Mouse (Mus musculus) c-Kit-negative CD71-positive TER-119-positive erythroid progenitor cells, embryonic 14.5 days (primary cell): ENCODE data around the gene Stxbp6.
"Not testable (repeated sequence)": the region's sequence is repeated elsewhere in the genome, so short reads cannot be mapped to it uniquely, and the experiment has no call there.

Experiments used
- DNase-seq: peaks from one replicate; pipeline ENCODE4 v3.0.0-alpha.2; 2013; ENCODE audit warnings: low read depth, low spot score

Stxbp6 gene

DNA sequence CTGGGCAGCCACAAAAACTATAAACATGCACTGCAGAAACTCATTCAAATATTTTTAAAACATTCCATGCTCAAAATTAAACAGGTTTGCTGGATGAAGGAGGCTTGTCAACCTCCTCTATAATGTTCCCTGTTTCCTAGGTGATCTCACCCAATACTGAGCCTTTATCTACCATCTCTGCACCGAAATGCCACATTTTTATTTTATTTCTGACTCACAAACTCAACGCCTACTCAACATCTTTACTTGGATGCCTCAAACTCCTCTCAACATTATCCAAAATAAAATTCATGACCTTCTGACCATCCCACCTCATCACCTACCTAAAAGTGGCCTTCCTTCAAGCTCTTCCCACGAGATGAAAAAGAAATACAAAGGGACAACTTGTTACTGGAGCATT lies 18.1 kb downstream of the Stxbp6 start:
- DNase-seq = no peak

DNA sequence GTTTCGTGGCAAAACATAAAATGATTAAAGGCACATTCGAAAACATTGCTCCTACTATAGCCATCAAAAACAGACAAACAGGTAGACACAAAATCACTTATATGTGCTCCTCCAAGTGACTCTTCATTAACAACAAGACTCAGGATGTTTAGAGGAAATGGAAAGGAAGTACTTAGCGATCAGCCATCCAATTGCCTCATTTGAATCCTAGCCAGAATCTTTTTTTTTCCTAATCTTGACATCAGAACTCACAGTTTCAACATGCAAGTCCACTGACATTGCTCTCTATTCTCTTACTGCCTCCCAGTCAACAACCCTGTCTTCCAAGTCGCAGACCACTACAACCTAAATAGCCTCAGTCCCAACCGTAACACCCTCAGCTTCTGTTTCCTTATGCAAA lies 21.2 kb downstream of the Stxbp6 start:
- no peak for DNase-seq

DNA sequence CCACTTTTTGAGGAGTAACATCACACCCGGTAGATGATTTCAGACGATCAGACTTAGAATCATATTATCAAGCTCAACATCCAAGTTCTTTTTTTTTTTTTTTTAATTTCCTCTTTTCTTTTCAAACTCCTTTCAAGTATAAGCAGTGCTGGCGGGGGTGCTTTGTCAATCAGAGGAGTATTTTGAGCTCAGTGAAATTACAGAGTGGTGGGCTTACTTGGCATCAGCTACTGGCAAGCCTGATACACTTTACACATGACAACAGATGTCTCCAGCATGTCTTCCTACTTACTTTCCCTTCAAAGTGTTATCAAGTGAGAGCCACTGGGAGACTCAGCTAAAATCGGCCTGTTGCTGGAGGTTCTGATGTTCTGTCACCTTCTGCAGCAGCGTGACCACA lies 21.6 kb downstream of the Stxbp6 start:
- no peak for DNase-seq

DNA sequence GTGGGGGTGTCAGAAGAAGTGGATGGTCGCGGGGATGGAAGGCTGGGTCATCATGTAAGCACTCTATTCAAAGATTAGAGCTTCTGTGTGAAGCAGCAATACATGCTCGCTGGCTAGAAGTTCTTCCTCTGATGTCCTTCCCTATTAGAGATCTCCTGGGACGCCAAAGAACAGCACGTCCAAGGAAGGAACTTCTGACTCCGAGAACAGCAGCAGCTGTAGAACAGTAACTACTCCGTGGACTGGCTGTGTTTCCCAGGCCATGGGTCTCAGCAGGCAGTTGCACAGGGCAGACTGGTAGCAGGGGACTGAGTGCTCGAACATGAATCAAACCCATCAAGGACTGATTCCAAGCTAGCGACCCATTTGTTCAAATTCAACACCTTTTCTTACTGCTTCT lies 24.6 kb downstream of the Stxbp6 start:
- no peak for DNase-seq

DNA sequence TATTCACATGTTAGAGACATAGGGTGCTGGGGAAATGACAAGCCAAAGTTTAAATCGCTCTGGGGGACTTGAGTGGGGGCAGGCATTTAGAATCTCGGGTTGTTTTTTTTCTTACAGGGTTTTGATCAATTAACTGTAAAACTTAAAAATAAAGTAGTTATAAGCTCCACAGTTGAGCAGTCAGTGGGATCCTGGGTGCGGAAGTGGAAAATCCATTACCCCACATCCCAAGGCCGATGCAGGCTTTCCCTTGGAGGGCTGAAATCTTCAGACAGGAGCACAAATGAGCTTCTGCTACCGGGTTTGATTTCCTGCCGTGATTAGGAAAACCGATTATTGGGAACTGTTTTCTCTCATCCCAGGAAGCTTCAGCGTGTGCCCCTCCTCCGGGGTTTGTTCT lies 26.8 kb downstream of the Stxbp6 start:
- DNase-seq = not testable (repeated sequence)

DNA sequence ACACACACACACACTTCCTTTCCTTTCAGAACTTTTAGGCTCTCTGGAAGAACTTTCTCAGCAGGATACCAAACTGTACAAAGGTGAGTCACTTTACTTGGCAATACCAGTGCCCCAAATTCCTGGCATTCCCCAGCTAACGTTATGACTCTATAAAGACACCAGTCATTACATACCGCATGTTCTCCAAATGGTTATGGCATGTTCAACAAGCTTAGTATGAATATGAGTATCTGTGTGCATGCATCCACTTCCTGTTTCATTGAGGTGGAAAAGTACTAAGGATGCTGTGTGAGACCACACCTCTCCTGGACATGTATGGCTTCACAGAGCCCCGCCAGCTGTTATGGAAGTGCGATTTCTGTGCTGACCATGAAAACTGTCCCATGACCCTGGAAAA lies 27.3 kb downstream of the Stxbp6 start:
- no peak for DNase-seq

DNA sequence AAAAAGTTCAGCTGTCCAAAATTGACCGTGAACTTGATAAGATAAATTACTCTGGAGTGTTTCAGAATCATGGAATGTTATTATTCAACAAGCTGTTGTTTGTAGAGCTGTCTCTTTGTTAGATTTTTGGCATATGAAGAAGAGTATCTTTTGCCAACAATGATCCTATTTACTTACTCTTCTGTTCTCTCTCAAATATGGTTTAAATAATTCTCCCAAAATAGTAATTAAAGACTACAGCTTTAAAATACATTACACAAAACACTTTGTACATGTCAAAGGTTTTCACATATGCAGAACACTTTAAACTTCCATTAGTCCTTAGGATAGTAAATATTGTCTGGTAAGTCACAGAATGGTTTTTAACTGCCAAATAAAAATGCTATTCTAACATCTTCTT lies 29.9 kb downstream of the Stxbp6 start:
- no peak for DNase-seq

DNA sequence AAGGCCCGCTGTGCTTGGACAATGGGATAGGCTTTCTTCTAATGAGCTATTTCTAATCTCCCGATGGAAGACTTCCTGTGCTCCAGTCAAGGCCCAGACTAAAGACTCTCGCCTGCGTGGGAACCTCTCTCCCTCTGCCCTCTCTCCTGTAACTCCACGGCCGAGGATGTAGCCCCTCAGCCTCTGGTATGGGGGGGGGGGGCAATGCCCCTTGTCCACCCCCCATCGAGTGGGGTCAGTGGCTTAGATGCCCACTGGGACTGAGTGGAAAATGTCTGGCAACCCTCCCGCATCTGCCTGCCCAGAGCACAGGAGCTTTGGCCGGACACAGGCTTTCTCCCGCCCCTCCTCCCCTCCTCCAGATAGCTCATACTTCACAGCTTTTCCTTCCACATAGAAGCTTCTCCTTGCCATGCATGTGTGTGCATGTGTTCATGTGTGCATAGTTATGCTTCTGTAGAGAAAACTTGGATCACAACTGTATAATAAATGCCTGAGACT lies 31.9 kb downstream of the Stxbp6 start:
- no peak for DNase-seq

DNA sequence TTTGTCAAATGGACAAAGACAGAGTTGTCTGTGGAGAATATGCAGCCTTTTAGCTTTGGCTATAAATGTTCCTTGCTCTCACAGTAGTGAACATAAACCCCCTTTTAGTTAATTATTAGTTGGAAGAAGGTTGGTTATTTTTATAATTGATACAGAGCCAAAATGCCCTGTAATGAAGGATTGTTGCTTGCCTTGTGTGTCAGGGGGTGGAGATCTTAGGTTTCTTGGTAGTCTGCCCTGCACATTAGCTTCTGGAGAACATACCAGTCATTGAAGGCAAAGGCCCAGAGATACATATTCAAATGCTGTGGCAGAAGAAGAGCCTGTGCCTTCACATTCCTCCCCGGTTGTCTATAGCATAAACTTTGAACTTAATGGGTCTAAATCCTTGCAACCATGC lies 37.0 kb downstream of the Stxbp6 start:
- DNase-seq = no peak

DNA sequence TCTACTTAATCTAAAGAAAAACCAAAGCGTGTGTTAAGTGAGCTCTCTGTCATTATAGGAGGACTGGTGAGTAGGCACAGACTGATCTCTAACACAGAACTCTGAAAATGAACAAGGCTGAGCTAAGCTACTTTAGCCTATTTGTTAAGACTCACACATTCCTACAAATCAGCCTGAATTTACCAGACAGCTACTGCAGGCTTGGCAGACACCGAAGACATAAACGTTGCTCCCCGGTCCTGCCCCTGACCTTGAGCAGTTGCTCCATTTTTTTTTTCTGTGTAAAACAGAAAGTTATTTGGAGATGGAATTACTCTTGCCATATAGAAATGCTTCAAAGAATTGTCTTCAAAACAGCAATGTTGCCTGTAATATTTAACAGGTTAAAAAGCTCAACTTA lies 37.4 kb downstream of the Stxbp6 start:
- DNase-seq = no peak

DNA sequence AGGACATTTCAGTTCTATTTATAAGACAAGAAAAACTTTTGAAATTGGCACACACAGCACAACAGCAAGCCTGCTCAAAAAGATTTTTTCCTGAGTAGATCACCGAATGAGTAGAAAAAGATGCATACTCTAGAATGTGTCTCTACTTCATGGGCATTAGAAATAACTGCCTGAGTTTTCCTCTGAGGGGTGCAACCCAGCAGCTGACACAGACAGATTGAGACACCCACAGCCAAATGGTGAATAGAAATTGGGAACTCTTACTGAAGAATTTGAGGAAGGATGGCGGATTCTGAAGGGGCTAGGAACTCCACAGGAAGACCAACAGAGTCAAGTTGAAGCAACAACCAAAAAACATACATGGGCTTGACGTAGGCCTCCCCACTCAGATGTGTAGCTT lies 43.8 kb downstream of the Stxbp6 start:
- no peak for DNase-seq

DNA sequence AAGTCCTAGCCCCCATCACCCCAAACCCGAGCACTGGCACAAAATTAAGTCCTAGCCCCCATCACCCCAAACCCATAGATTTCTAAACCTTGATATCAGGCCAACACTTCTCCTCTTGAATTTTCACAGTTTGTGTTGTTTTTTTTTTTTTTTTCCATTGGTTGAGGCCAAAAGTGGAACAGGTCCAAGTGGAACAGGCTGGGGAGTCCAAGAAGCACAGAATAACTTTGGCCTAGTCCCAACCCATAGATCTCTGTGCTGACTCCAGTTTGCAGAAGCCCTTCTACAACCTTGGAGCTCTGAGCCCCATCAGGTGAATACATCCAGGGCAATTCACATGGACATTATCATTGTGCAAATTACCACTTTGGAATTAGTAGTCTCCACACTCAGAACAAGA lies 48.2 kb downstream of the Stxbp6 start:
- no peak for DNase-seq

DNA sequence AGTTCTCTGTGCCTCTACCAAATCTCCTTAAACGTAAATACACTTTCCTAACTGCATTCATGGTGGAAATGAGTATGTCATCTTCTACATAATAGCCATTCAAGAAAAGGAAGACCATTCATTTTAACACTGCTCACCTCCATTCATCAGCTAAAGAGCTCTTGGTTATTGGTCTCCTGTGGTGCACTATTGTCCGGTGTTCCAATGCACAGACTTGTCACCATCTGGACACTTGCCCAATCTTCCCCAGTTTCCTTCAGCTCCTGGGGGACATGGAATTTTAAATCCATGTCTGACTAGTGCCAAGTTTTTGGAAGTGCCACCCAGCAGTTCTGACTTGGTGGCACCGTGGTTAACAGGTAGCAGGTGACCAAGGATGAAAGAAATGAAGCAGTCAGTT lies 54.5 kb downstream of the Stxbp6 start:
- no peak for DNase-seq

DNA sequence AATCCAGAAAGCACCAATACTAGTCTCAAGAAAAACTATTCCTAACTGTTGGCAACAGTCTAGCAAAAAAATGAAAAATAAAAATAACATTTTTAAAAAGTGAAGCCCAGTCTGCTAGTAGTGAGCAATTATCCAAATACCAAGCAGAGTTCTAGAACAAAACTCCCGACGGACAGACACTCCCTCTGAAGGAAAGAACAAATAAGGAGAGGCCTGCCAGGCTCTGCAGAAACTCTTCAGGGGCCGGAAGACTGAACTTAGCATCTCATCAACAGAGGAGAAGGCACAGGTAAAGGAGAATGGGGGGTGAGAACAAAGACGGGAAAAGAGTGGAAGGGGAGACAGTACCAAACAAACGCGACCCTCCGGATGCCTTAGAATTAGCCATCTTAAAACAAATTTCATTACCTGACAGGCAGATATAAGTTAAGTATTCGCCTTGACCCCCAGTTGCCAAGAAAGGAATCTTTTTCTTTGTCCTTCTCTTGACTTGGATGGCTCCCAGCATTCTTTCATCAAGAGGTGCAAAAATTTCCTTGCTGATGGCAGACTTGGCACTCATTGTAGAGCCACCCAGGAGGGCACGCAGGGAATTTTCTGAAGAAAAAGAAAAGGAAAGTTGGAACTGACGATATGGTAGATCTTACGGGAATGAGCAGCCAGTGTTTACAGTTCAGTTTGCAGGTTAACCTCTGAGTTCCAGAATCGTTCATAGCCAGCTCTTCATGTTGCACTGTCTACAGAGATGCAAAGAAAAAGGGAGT lies 55.3 kb downstream of the Stxbp6 start:
- no peak for DNase-seq

DNA sequence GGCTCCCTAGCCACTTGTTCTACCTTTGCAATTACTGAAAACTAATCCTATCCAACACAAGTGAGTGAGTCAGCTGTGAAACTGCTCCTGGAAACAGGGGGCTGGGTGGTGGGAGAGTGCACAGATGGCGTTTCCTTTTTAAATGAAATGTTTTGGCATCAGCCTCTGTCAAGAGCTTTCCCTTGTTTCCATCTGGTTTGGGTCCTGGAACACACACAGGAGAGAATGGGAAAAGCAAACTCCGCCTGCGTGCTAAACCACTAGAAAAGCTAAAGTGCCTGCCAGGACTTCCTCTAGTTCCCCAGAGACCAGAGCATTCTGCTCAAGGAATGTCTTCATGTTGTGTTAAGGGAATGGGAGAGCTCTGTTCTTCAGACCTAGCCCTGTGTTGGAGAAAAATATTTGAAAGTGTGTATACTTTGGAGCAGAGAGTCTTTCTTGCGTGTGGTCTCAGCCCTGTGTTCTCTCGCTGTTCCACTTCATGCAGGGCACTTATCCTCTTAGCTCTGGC lies 61.2 kb downstream of the Stxbp6 start:
- DNase-seq = no peak

DNA sequence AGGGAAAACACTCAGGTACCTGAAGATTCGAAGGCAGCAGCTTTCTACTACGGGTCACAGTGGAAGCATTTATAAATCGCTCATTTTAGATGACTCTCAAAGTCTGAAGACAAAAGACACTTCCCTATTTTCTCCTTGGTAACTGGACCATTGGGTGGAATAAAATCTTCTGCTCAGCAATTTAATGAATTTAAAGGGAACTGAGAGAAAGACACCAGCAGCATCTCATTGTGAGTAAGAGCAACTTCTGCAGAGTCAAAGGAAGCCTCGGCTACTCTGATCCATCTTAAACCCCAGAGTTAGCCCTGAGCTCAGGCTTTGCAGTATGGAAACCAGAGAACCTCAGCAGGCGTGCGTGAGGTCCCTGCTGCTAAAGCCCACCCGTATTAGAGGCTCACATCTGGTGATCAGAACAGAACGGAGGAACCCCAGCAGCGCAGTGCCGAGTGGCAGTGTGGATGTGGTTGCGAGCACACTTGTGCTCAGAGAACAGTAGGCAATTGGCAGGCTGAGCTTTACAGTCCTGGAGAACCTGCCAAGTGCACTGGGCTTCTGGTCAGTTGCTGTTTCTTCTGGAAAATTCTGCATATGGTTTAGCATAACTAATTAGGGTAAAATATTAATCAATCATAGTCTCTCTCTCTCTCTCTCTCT lies 62.9 kb downstream of the Stxbp6 start:
- no peak for DNase-seq

DNA sequence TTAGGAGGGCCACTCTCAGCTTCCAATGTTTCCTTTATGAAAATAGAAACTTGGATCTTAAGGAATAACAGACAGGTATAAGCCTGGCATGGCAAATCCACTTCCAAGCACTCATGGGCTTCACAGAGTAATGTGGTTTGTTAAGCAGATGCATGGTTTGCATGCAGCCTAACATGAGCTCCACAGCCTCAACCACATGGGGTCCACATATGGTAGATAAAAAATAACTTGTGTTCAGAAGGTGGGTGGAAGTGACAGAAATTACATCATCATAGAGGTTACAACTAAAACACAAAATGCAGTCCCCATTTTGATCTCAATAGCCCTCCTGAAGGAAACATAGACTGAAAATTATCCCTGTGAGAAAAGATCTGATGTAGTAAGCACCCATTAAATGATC lies 63.5 kb downstream of the Stxbp6 start:
- DNase-seq = no peak

DNA sequence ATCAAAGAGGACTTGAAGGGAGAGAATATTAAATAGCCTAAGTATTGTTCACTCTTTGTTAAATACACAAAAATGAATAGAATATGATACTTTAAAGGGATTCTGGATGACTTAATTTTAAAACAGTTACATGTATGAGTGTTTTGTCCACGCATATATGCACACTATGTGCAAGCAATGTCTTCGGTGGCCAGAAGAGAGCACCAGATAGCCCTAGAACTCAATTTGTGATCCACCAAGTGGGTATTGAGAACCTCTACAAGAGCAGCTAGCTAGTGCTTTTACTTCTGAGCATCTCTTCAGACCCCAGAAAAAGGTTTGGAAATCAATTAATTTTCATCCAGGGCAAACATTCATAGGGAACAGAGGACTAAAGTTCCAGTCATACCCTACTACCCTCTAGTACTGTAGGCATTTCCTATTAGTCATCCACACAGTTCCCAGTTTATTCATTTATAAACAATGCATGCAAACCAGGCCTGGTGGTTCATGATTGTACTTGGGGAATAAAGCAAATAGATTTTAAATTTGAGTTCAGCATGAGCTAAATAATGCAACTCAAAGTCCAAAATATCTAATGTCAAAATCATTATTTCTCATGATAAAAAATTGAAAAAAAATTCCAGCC lies 64.4 kb downstream of the Stxbp6 start:
- DNase-seq = no peak

DNA sequence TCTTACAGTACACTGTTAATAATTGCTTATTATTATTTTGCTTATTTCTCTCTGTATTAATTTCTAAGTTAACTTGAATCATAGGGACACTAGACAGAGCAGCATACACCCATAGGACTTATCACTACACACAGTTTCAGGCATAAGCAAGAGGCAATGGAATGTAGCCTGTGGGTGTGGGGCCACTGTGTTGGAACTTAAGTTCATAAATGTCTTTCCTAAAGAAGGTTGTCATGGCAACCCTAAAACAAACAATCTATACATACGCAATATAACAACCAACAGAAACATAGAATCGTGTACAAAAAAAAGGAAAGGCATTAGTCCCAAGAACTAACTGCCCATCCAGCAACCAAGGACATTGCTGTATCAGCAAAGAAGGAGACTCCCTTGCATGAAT lies 67.9 kb downstream of the Stxbp6 start:
- DNase-seq = no peak

DNA sequence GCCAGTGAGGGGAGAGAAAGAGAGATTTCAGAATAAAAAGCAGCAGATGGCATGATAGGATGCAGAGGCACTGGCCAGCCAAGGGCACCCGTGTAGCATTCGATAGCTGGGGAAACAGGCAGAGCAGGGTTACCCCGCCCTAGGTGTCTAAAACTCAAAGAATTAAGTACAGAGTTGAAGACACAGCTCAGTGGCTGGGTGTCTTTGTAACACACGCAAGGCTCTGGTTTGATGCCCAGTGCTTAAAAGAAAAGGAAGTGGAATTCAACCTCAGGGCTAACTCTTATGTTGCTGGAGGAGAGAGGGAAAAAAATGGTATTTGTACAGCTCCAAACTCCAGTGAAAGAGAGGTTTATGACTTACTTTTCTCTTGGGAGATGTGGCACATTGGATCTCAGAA lies 68.5 kb downstream of the Stxbp6 start:
- no peak for DNase-seq

DNA sequence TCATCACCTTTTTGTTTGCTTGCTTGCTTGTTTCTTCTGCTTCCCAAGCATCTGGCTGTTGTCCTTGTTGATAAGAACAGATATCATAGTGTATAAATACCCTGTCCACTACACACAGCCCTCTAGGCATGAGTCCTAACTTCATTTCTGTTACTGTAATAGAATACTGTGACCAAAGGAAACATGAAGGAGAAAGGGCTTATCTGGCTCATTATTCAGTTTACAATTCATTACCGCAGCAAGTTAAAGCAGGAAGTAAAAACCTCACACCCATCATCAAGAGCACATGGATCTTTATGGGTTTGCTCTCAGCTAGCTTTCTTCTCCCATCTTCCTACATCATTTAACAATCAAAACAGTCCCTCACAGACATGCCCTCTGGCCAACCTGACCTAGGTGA lies 72.5 kb downstream of the Stxbp6 start:
- DNase-seq = no peak

DNA sequence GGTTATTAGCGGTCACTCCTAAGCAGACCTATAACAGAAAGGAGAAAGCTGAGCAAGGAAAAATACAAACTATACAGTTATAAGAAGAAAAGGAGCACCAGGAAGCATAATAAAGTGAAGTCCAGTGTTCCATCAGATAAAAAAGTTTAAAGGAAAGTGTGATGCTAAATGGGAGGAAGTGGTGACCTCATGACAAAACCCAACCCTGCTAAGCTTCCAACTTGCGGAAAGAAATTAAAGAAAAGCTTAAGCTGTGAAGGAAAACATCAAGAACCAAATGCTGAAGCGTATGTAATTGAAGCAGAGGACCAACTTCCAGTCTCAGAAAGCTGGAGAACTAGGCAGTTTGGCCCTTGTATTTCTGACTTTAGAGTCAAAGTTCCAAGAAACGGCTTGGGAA lies 77.1 kb downstream of the Stxbp6 start:
- DNase-seq = no peak

DNA sequence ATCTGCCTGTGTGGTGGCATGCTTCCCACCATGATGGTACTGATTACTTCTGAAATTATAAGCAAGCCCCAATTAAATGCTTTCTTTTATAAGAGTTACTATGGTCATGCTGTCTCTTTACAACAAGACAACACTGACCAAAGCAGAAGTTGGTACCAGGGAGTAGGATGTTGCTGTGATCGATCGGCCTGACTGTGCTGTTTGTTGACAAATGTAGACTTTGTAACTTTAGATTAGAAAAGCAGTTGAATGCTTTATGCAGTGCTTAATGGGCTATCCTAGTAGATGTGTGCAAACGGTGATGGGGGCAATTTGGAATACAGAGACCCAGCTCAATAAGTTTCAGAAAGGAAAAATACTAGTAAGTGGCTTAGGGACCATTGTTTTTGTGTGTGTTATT lies 77.6 kb downstream of the Stxbp6 start:
- no peak for DNase-seq
